Mouse (Mus musculus): ENCODE data around the gene Mgme1. TPM values are rescaled to one million over a fixed set of nuclear protein-coding genes. Genes with fewer than 3 reads are reported as not detected.

Gene Mgme1
- polyA plus RNA-seq (2014; fragmentation: Nextera tagmentation; extraction: Ambion mirVana) = 21.6 and 22.6 TPM in 2 replicates

- under 1% methylated on average over 92 of the region's 93 CpGs for WGBS
These were observed at the start of gene Mgme1, which contains the start of gene Snx5 for GRCm38 (mm10) chr2:144270507-144271420. TSS of gene Mgme1 (plus strand) at chr2:144270663. TSS of gene Snx5 (minus strand) at chr2:144270906.

GRCm38 (mm10) chr2:144224351-144224750 is 46.1 kb upstream of the Mgme1 start:
- Histone ChIP-seq H3K4me1 (ENCODE audit: control insufficient read depth, insufficient read depth, low read length) (no peaks in the 10 kb centered on the region), H3K9me3 (ENCODE audit: control insufficient read depth, low read length) (no peaks in the 10 kb centered on the region; the same call in 1 of the 2 replicates), H3K4me2 (ENCODE audit: low read depth, severe bottlenecking) (no peak overlapping the region), H3K9ac (ENCODE audit: low read length) (0 out of 2 replicates have a peak overlapping the region, but pooled peaks have one; percentile 1), H3K4me3 (ENCODE audit: low read depth, low read length) (no peak overlapping the region), H3K27me3 (ENCODE audit: control insufficient read depth, insufficient read depth, low read length) (no peaks in the 10 kb centered on the region), H3K36me3 (ENCODE audit: control insufficient read depth, insufficient read depth, low read length) (no peaks in the 10 kb centered on the region), H3K27ac (replicated peaks; ENCODE audit: low read depth, low read length) (no peak overlapping the region)
- ATAC-seq (ENCODE audit: insufficient number of reproducible peaks, low FRiP score, low TSS enrichment, low read depth) = no peak
- DNase-seq (ENCODE audit: low spot score) = no peak
- WGBS = 55% methylated on average over 12 of the region's 12 CpGs

More at GRCm38 (mm10) chr2:144270507-144271420, at the start of gene Mgme1, which contains the start of gene Snx5:
- Histone ChIP-seq H3K9me3 (ENCODE audit: control insufficient read depth, low read length) (no peaks in the 10 kb centered on the region), H3K4me2 (ENCODE audit: low read depth, severe bottlenecking) (peak within 1 kb of the TSS; percentile 61), H3K36me3 (ENCODE audit: control insufficient read depth, insufficient read depth, low read length) (no peaks in the 10 kb centered on the region), H3K27ac (replicated peaks; ENCODE audit: low read depth, low read length) (peak within 1 kb of the TSS; percentile 94), H3K27me3 (ENCODE audit: control insufficient read depth, insufficient read depth, low read length) (no peaks in the 10 kb centered on the region), H3K9ac (ENCODE audit: low read length) (peak within 1 kb of the TSS; percentile 99), H3K4me1 (ENCODE audit: control insufficient read depth, insufficient read depth, low read length) (no peaks in the 10 kb centered on the region; the same call in 1 of the 2 replicates), H3K4me3 (ENCODE audit: low read depth, low read length) (peak within 1 kb of the TSS; percentile 96)
- DNase-seq (ENCODE audit: low spot score) (peak; percentile 96), ATAC-seq (ENCODE audit: insufficient number of reproducible peaks, low FRiP score, low TSS enrichment, low read depth) (peak; percentile 94)

- no peak for ATAC-seq (ENCODE audit: insufficient number of reproducible peaks, low FRiP score, low TSS enrichment, low read depth)
- DNase-seq (ENCODE audit: low spot score) = no peak
- H3K9ac ChIP-seq (ENCODE audit: low read length) = no peak overlapping the region
- H3K27ac ChIP-seq (replicated peaks; ENCODE audit: low read depth, low read length) = no peak overlapping the region
- H3K27me3 ChIP-seq (ENCODE audit: control insufficient read depth, insufficient read depth, low read length) = no peaks in the 10 kb centered on the region
- H3K36me3 ChIP-seq (ENCODE audit: control insufficient read depth, insufficient read depth, low read length) = no peaks in the 10 kb centered on the region
- H3K4me2 ChIP-seq (ENCODE audit: low read depth, severe bottlenecking) = no peak overlapping the region
- H3K4me1 ChIP-seq (ENCODE audit: control insufficient read depth, insufficient read depth, low read length) = no peaks in the 10 kb centered on the region
- H3K4me3 ChIP-seq (ENCODE audit: low read depth, low read length) = no peak overlapping the region
- no peaks in the 10 kb centered on the region; the same call in 1 of the 2 replicates for H3K9me3 ChIP-seq (ENCODE audit: control insufficient read depth, low read length)
- 84% methylated on average over 12 of the region's 12 CpGs for WGBS
These were observed 43.4 kb upstream of the Mgme1 start for GRCm38 (mm10) chr2:144226906-144227586.

GRCm38 (mm10) chr2:144228521-144229346 is 41.7 kb upstream of the Mgme1 start:
- no peaks in the 10 kb centered on the region for H3K27me3 ChIP-seq (ENCODE audit: control insufficient read depth, insufficient read depth, low read length)

GRCm38 (mm10) chr2:144229647-144230046 is 40.8 kb upstream of the Mgme1 start:
- Histone ChIP-seq H3K27ac (replicated peaks; ENCODE audit: low read depth, low read length) (no peak overlapping the region), H3K36me3 (ENCODE audit: control insufficient read depth, insufficient read depth, low read length) (no peaks in the 10 kb centered on the region), H3K4me3 (ENCODE audit: low read depth, low read length) (no peak overlapping the region), H3K9me3 (ENCODE audit: control insufficient read depth, low read length) (no peaks in the 10 kb centered on the region; the same call in 1 of the 2 replicates), H3K4me2 (ENCODE audit: low read depth, severe bottlenecking) (no peak overlapping the region), H3K27me3 (ENCODE audit: control insufficient read depth, insufficient read depth, low read length) (no peaks in the 10 kb centered on the region), H3K9ac (ENCODE audit: low read length) (no peak overlapping the region), H3K4me1 (ENCODE audit: control insufficient read depth, insufficient read depth, low read length) (no peaks in the 10 kb centered on the region)
- ATAC-seq (ENCODE audit: insufficient number of reproducible peaks, low FRiP score, low TSS enrichment, low read depth) = no peak
- no peak for DNase-seq (ENCODE audit: low spot score)
- 79% methylated on average over 14 of the region's 14 CpGs for WGBS

More at GRCm38 (mm10) chr2:144228521-144229346, 41.7 kb upstream of the Mgme1 start:
- Histone ChIP-seq H3K36me3 (ENCODE audit: control insufficient read depth, insufficient read depth, low read length) (no peaks in the 10 kb centered on the region), H3K4me2 (ENCODE audit: low read depth, severe bottlenecking) (no peak overlapping the region), H3K27ac (replicated peaks; ENCODE audit: low read depth, low read length) (no peak overlapping the region), H3K4me3 (ENCODE audit: low read depth, low read length) (no peak overlapping the region), H3K9me3 (ENCODE audit: control insufficient read depth, low read length) (no peaks in the 10 kb centered on the region; the same call in 1 of the 2 replicates), H3K4me1 (ENCODE audit: control insufficient read depth, insufficient read depth, low read length) (no peaks in the 10 kb centered on the region), H3K9ac (ENCODE audit: low read length) (no peak overlapping the region)
- DNase-seq (ENCODE audit: low spot score) (no peak), ATAC-seq (ENCODE audit: insufficient number of reproducible peaks, low FRiP score, low TSS enrichment, low read depth) (no peak)
- WGBS = 76% methylated on average over 12 of the region's 12 CpGs

- H3K4me3 ChIP-seq (ENCODE audit: low read depth, low read length) = no peak overlapping the region
- no peak overlapping the region for H3K4me2 ChIP-seq (ENCODE audit: low read depth, severe bottlenecking)
- no peak for ATAC-seq (ENCODE audit: insufficient number of reproducible peaks, low FRiP score, low TSS enrichment, low read depth)
- H3K4me1 ChIP-seq (ENCODE audit: control insufficient read depth, insufficient read depth, low read length) = no peaks in the 10 kb centered on the region
- H3K9ac ChIP-seq (ENCODE audit: low read length) = no peak overlapping the region
- no peaks in the 10 kb centered on the region; the same call in 1 of the 2 replicates for H3K9me3 ChIP-seq (ENCODE audit: control insufficient read depth, low read length)
- H3K27me3 ChIP-seq (ENCODE audit: control insufficient read depth, insufficient read depth, low read length) = no peaks in the 10 kb centered on the region
- no peak for DNase-seq (ENCODE audit: low spot score)
- no peak overlapping the region for H3K27ac ChIP-seq (replicated peaks; ENCODE audit: low read depth, low read length)
- H3K36me3 ChIP-seq (ENCODE audit: control insufficient read depth, insufficient read depth, low read length) = no peaks in the 10 kb centered on the region
- 49% methylated on average over 7 of the region's 7 CpGs for WGBS
These were observed 40.0 kb upstream of the Mgme1 start for GRCm38 (mm10) chr2:144230498-144230897.

- Histone ChIP-seq H3K27ac (replicated peaks; ENCODE audit: low read depth, low read length) (no peak overlapping the region), H3K4me3 (ENCODE audit: low read depth, low read length) (no peak overlapping the region), H3K36me3 (ENCODE audit: control insufficient read depth, insufficient read depth, low read length) (no peaks in the 10 kb centered on the region), H3K4me2 (ENCODE audit: low read depth, severe bottlenecking) (no peak overlapping the region), H3K4me1 (ENCODE audit: control insufficient read depth, insufficient read depth, low read length) (peaks cover 1% of the 10 kb centered on the region; the same call in 1 of the 2 replicates), H3K27me3 (ENCODE audit: control insufficient read depth, insufficient read depth, low read length) (no peaks in the 10 kb centered on the region), H3K9ac (ENCODE audit: low read length) (no peak overlapping the region), H3K9me3 (ENCODE audit: control insufficient read depth, low read length) (no peaks in the 10 kb centered on the region; the same call in 1 of the 2 replicates)
- ATAC-seq (ENCODE audit: insufficient number of reproducible peaks, low FRiP score, low TSS enrichment, low read depth) = no peak
- 83% methylated on average over 5 of the region's 5 CpGs for WGBS
- no peak for DNase-seq (ENCODE audit: low spot score)
These were observed 39.3 kb upstream of the Mgme1 start for GRCm38 (mm10) chr2:144231115-144231514.

All from limb, embryonic 11.5 days (tissue).